Mouse (Mus musculus): ENCODE data around the gene Irx5.
A peak's percentile ranks its signal among the peaks of the same experiment; 100 is the strongest.

Gene Irx5

DNA sequence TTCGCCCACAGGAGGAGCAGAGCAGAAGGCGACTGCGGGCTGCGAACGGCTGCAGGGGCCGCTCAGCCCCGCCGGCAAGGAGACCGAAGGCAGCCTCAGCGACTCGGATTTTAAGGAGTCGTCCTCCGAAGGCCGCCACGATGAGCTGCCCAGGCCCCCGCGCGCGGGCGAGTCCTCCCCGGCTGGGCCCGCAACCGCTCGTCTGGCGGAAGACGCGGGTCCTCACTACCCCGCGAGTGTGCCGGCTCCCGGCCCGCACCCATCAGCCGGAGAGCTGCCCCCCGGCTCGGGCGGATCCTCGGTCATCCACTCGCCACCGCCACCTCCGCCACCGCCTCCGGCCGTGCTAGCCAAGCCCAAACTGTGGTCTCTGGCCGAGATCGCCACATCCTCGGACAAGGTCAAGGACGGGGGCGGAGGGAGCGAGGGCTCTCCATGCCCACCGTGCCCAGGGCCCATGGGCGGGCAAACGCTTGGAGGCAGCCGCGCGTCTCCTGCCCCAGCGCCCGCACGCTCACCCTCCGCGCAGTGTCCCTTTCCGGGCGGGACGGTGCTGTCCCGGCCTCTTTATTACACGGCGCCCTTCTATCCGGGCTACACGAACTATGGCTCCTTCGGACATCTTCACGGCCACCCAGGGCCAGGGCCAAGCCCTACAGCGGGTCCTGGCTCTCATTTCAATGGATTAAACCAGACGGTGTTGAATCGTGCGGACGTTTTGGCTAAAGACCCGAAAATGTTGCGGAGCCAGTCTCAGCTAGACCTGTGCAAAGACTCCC lies 2.8 kb downstream of the Irx5 start:
- peak; percentile 7 for DNase-seq (ENCODE audit: low spot score)

DNA sequence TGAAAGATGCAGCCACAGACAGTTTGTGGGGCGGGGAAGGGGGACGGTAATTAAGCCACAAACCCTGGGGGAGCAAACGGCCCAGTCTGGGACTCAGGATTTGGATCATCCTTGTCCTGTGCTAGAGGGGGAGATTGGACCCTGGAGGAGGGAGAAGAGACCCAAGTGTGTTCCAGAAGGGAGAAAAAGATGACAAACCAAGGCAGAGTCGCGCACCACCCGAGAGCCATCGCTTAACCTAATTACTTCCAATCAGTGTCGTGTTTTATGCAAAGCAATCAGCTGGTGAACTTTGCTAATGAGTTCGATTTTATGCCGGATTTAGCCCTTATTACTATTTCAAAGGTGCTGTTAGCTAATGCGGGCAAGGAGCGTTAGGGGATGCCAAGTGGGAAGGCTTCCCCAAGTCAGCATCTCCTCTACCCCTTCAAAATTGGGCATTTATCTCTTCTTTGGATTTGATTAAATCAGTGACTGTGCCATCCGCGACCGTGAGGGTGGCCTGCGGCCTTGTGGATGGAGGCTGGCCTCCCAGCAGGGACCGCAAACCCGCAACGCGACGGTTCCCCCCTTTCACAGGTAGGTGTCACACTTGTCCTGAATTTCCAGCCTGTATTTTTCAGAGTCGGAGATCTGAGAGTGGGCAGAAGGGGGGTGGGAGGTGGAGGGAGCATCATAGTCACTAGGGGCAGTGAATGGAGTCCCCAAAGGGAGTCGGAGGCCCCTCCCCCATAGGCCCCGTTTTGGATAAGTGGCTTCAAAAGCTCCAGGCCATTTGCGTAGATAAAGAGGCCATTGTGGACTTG lies 4.3 kb downstream of the Irx5 start:
- DNase-seq (ENCODE audit: low spot score), result peak; percentile 21

DNA sequence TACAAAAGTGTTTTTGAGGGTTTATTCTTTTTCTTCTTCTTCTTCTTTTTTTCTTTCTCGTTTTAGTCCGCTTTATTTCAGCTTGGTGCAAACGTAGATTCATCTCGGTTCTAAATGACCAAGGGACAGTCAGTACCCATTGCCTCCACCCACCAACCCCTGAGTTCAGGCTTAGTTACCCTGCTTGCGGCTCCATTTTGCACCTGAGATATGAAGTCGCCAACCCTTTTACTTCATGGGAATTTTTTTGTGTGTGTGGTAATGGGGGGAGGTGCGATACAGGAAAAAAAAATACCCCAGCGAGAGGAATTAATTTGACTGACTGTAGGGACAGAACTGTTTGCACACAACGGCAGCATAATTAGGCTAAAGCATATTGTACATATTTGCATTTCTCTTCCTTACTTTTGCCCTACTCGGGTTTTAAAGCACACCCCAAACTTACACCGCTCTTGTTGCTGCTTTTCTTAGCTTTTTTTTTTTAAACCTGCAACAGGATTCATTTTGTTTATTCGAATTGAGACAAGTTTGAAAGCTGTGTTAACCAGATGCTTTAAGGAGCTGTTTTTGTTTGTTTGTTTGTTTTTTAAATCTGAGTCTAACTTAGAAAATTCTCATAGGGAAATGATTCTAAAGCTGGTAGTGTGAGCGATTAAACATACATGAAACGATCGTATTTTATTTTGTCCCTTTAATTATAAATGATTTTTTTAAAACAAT lies 5.1 kb downstream of the Irx5 start:
- DNase-seq (ENCODE audit: low spot score), result no peak

DNA sequence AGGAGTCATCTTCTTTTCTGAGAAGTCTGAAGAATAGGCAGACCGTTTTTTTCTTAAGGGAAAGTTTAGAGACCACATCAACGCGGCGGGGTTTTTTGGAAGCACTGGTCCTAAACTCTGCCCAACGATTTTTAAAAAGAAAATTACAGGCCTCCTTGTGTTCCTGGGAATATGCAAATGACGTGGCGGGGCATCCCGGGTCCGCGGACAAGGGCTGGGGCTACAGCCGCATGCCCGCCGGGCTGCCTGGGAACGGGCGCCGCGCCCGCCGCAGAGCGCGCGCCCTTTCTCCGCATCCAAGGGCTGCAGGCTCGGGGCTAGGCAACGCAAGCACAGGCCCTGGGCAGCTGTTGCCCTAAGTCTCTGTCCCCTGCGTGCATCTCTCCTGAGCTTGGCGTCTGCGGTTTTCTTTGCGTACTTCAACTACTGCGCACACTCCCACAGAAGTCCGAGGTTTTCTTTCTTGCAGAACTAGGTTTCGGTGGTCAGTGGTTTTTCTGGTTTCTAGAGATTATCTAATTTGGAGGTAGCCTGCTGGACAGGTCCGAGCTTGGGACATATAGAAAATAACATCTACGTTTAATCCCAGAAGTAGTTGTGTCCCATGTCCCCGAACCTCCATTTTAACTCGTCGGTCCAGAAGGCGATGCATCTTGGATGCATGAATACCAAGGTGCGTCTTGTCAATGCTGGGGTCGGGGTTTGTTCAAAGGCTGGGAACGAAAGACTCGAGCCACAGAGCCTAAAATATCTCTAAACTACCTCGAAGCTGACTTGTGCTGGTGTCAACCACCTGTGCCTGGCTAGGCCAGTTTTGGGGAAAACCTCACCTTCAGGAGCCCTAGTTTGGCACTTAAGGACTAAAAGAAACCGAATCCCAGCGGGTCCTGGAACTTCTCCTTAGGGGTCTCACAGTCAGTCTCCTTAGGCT lies 6.1 kb downstream of the Irx5 start:
- no peak for DNase-seq (ENCODE audit: low spot score)

DNA sequence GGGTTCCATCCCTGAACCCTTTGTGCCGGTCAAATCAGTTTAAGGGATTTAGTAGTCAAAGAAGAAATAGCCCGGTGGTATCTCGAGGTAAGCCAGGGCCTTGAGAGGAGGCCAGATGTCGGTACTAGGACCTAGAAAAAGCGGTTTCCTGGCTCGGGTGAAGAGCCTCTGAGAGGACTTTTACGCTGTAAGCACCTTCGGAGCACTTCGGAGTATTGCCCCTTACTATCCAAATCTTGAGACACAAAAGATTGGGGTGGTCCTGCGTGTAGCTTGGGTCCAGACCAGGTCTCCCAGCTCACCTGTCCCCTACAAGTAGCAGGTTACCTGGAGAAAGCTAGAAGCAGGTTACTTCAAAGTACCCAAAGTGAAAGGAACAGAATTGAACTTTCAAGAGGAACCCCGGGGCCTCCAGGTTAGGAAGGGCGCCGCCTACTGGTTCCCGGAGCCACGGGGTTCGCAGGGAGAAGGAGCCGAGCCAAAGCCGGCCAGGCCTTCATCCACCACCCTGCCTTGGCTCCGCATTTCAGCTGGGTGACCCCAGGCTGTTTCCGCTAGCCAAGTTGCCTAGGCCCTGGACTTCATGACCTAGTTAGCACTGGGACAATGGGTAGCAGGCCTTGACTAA lies 6.8 kb downstream of the Irx5 start:
- peak; percentile 15 for DNase-seq (ENCODE audit: low spot score)

DNA sequence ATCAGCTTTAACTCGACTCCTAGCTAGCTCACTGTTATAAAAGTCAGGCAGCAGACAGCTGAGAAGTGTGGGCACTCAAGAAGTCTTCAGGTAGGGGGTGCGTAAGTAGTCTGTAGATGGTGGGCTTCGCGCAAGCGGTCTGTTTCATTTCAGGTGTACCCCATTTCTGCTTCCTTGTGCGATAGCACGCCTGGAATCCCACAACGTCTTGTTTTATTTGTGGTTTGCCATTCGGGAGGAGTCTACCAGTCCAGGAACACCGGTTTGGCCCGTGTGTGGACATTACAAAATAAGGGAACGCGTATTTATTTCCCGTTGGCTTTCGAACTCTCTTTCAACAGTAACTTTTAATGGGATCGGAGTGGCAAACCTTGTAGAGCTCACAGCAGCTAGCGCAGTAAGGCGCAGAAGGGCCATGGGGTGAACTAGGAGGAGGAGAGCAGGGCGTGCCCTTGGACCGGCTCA lies 7.4 kb downstream of the Irx5 start:
- no peak for DNase-seq (ENCODE audit: low spot score)

DNA sequence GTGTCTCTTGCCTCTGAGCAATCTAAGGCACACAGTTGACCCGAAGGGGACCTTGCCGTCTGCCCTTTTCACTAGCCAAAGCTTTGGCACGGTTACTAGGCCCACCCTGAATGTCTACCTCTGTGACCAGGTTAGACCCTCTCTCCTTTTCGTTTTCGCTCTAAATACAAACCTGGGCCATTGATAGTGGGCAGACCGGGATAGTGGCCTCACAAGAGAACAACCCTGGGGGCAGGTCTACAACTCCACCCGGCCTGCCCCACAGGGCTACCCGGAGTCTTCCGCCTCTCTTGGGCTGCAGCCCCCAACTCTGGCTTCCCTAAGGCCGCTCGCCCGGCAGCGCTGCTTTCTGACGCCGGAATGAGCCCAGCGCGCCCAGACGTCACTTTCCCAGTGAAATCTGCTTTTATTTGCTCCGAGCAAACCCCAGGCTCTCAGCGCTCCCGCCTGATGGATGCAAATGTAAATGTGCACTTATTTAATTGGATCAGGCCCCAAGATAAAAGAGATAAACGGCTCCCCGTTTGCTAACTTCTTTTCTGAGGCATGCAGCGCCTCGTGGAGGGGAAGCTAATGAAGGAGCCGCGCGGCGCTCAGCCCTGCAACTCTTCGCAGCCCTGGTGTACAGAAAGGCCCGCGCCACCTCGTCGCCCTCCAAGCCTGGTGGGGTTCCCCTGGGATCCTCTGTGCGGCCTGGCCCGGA lies 8.0 kb downstream of the Irx5 start:
- DNase-seq (ENCODE audit: low spot score), result no peak

DNA sequence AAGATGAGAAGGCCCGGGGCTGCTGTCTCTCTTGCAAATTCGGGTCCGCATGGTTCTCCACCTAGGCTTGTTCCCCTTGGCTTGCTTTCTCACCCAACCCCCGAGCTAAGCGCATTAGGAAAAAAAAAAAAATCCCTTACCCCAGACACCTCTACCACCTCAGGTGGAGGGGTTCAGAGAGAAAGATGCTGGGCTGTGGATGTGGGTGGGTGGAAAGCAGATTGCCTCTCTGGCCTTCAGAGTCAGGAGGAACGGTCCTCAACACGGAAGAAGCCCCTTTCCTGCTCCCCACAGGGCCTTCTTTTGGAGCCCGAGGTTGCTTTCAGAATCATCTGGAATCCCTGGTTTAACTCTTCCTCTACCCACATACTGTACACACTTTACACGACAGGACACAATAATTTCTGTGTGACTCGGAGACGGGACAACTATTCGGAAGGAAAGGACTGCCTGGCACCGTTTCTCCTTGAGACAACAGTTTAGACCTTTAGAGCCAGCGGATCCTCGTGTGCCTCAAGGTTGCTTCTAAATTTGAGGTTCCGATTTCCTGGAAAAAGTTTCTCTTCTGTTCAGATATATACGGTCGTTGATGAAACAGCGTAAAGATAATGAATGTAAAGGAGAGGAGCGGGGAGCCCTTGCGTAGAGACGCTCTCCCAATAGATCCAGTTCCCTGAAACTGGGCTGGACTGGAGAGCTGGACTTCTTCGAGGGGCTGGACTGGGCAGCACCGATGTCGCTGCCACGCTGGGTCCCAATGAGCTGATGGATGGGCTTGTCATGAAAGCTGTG lies 8.7 kb downstream of the Irx5 start:
- DNase-seq (ENCODE audit: low spot score), result no peak

DNA sequence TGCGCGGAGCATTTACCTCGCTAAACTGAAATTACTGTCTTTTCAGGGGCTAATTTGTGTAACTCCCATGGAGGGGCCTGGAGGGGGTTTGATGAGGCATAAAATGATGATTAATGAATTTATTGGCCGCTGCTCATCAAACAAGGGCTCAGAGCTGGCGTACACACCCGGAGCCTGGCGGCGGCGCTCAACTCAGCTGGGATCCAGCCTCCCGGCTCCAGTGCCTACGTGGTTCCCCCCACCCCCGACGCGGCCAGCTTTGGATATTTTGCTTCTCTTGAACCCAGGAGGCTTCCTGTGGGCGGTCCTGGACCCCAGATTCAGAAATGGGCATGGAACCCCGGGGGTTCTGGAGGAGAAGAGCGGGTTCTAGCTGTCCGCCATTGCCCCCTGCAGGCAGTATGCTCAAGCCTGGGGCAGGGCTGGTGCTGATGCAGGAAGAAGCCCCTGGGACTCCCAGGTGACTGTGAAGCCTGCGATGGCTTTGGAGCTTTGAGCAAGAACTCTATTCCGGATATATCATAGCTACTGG lies 9.4 kb downstream of the Irx5 start:
- no peak for DNase-seq (ENCODE audit: low spot score)

DNA sequence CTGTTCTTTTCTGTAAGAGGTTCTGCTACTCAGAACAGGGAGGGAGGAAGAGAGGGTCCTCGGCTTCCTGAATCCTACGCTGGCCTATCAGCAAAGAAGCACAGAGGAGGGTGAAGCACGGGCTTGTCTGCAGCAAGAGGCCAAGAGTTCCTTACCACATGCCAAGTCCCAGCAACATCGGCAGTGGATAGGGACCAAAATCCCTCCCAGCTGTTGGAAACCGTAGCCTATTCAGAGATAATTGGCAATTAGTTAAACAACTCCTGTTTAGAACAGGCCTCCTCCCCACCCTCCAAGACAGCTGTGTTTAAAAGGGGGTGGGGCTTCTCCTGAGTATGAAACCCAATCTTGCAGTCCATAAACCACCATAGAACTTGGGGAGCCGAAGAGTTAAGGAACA lies 22.1 kb downstream of the Irx5 start:
- no peak for DNase-seq (ENCODE audit: low spot score)

DNA sequence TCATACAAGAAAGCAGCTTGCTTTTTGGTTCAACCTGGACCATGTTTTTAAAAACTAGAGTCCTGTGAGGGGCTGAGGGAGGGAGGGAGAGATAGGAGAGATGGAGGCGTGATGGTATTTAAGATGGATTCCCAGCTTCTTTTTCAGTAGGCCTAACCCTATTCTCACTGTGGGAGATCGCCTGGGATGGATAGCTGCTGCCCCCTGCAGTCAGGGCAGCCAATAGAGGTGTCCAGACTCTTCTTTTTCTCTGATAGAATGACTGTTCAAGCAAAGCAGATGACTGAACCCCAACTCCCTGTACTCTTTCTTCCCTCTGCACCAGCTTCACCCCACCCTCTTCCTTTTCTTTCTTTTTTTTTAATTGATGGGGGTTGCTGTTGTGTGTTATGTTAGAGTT lies 23.1 kb downstream of the Irx5 start:
- no peak for DNase-seq (ENCODE audit: low spot score)

DNA sequence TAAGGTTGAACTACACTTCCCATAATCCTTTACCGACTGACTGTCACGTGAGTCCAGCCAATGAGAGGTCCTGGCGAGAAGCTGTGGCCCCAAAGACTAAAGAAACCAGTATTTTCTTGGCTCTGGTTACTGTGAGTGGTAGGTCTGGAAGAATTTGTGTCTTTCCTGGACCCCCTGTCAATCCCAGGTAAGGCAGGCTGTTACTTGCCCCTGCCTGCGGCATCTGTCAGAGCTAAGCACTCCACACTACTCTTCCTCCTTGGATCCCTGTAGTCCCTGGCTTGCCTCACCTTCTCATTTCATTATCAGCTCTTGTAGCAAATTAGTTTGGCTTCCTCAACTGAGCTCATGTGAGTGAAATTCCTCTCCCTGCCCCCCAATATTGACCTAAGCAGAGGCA lies 30.5 kb downstream of the Irx5 start:
- DNase-seq (ENCODE audit: low spot score), result no peak

DNA sequence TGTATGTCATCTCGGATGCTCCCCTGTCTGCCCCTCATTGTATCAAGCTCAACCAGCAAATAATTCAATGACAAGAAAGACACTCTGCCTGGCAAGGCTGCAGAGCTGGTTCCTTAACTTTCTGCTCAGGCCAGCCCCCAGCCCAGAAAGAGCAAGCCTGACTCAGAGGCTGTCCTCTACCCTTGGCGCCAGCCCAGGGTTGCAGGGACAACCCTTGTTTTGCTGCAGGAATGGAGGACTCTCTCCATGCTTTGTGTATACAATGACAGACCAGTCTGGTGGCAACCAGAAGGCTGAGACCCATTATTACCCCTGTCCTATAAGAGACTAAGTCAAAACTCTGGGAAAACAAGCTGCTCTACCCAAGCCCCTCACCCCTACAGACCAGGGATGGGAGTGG lies 46.8 kb downstream of the Irx5 start:
- DNase-seq (ENCODE audit: low spot score), result no peak

DNA sequence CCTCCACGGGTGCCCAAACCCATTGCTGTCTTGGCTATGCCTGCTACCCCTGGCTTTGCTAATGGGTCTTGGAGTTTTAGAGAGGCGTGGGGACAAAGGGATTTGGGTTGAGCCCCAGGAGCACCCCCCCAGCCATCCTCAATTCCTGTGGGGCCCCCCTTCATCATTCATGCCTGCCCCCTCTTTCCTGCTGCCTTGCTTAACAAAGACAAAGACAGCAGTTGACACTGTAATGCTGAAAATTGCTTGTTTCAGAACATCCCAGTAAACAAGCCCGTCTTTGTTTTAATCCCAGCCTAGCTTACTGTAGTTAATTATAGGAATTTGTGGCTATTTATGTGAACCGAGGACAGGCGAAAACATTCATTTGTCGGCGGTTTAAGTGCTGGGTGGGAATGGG lies 50.7 kb downstream of the Irx5 start:
- no peak for DNase-seq (ENCODE audit: low spot score)

DNA sequence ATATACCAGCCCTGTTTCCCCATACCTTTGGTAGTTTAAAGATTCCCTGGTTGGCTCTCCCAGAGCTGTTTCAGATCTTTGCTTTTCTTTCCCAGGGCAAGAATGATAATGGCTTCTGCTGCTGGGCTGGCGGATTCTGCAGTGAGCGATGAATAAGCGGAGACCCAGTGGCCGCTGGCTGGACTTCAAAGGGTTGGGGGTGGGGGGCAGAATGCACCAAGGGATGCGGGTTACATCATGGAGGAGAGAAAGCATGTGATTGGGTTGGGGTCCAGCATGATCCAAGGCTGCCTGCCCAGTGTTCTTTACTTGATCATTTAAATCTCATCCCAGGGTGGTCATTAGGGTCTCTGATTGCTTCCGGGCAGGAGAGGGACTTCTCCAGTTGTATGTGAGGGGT lies 56.2 kb downstream of the Irx5 start:
- DNase-seq (ENCODE audit: low spot score), result no peak

DNA sequence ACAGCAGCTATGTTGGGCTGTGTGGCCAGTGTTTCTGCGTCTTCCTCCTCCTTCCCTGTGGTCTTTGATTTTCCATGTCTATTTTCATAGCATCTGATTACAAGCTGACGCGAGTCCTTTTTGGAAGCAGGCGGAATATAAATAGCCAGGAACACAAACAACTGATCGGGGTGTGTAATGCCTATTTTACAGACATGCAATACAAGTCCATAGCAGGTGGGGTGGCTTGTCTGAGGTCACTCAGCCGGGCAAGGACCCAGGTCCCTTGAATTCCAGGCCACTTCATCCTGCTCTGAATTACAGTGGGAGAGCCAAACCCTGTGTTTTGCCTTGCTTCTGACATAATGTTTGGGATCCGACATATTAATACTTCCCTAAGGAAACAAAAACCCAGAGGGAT lies 63.2 kb downstream of the Irx5 start:
- no peak for DNase-seq (ENCODE audit: low spot score)
